Mouse (Mus musculus): ENCODE results near the gene Atp8b3.

DNA sequence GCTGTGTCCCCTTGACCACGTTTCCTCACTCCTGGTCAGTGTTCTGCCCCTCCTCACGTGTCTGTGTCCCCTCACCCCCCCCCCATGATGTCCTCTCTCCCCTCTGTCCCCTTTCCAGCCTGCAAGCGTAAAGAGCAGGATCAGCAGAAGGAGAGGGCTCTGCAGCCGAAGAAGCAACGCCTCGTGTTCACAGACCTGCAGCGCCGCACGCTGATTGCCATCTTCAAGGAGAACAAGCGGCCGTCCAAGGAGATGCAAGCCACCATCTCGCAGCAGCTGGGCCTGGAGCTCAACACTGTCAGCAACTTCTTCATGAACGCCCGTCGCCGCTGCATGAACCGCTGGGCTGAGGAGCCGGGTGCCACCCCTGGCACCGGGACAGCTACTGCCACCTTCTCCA lies 25.2 kb downstream of the Atp8b3 start:
- TF ChIP-seq CTCF (IDR thresholded peaks at IDR 0.05; ENCODE audit: low read depth, low read length): no peak
- no peak for TF ChIP-seq GATA2 (IDR thresholded peaks at IDR 0.05; ENCODE audit: borderline replicate concordance, low read depth, low read length)
- no peak for TF ChIP-seq GATA1 (IDR thresholded peaks at IDR 0.05; ENCODE audit: borderline replicate concordance, low read length)
- no peak for TF ChIP-seq TAL1 (conservative IDR thresholded peaks at IDR 0.05; ENCODE audit: low read depth, low read length)
